Mouse (Mus musculus): Measurements from ENCODE around the gene Wdr70. TPM values are rescaled to one million over a fixed set of nuclear protein-coding genes. Genes with fewer than 3 reads are reported as not detected.

Gene Wdr70
- total and polyA plus RNA-seq, 3 experiments: 21.9 to 37.1 (median 23.6) TPM

- H3K9me3 ChIP-seq (replicated peaks; ENCODE audit: low read length): no peaks in the 10 kb centered on the region
- TF ChIP-seq NRF1 (IDR thresholded peaks at IDR 0.05; ENCODE audit: low read depth, low read length): no peak
- H3K27me3 ChIP-seq (replicated peaks): no peaks in the 10 kb centered on the region
- H3K4me3 ChIP-seq (replicated peaks in 1 of 3; ENCODE audit: low read depth in 2 of 3, low read length in 2 of 3, poor library complexity in 1 of 3): no peak overlapping the region
- H3K9ac ChIP-seq (ENCODE audit: insufficient read depth, low read depth): no peak overlapping the region
- in situ Hi-C loops (cut with MboI; ENCODE audit: low pct_ligation_motif_present, low pct_unique_long_range_greater_than_20kb, low sequenced_read_pairs): no loop called here
- peaks cover 5 to 17% of the 10 kb centered on the region in 2 experiments for H3K36me3 ChIP-seq (replicated peaks in 1 of 2; ENCODE audit: control insufficient read depth in 1 of 2, insufficient read depth in 1 of 2, low read length in 1 of 2)
- H3K79me2 ChIP-seq (replicated peaks; ENCODE audit: control insufficient read depth, extremely low read depth, insufficient read depth, poor library complexity, severe bottlenecking): no peaks in the 10 kb centered on the region
- H3K27ac ChIP-seq (ENCODE audit: insufficient read depth, low read depth): no peak overlapping the region
- no peak for DNase-seq (ENCODE audit: extremely low read depth)
- H3K4me1 ChIP-seq (ENCODE audit: control insufficient read depth in 1 of 2, insufficient read depth in 2 of 2): no peaks in the 10 kb centered on the region
- no peak overlapping the region for H3K4me2 ChIP-seq (ENCODE audit: insufficient read depth, low read depth, poor library complexity, severe bottlenecking)
- dilution Hi-C loops (cut with MboI; ENCODE audit: extremely low pct_ligation_motif_present, extremely low pct_unique_long_range_greater_than_20kb, low sequenced_read_pairs): no loop called here
Observed at GRCm38 (mm10) chr15:7972528-7972927, 126.5 kb downstream of the Wdr70 start.

DNA sequence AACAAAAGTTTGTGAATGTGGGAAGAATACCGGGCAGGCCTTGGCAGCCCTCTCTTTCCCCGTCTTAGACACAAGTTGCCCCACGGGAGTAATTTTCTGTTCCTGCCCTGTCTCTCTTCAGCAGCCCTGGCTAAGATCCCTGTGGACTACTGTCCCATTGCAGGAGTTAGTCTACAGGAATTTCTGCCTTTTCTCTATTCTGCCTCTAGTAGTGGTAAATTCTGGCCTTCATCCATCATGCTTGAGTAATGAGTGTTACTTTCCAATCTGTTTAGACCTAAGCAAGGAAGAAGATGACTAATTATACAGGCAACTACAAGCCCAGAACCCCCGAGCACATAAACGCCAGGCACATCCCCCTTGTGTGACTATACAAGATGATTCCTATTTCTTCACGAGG is 136.2 kb downstream of the Wdr70 start:
- dilution Hi-C loops (cut with MboI; ENCODE audit: extremely low pct_ligation_motif_present, extremely low pct_unique_long_range_greater_than_20kb, low sequenced_read_pairs) (no loop called here), in situ Hi-C loops (cut with MboI; ENCODE audit: low pct_ligation_motif_present, low pct_unique_long_range_greater_than_20kb, low sequenced_read_pairs) (no loop called here)
- H3K4me3 ChIP-seq (replicated peaks in 1 of 3; ENCODE audit: low read depth in 2 of 3, low read length in 2 of 3, poor library complexity in 1 of 3): no peak overlapping the region
- TF ChIP-seq MEF2A (IDR thresholded peaks at IDR 0.05; ENCODE audit: borderline replicate concordance, low read depth, low read length): no peak
- no peak for TF ChIP-seq ZC3H11A (IDR thresholded peaks at IDR 0.05; ENCODE audit: low read depth, low read length)
- TF ChIP-seq POLR2AphosphoS2 (IDR thresholded peaks at IDR 0.05; ENCODE audit: low read depth, low read length): no peak
- no peak for TF ChIP-seq RAD21 (IDR thresholded peaks at IDR 0.05; ENCODE audit: low read depth, low read length)
- TF ChIP-seq CHD1 (IDR thresholded peaks at IDR 0.05; ENCODE audit: low read depth, low read length): no peak
- TF ChIP-seq USF2 (conservative IDR thresholded peaks at IDR 0.05; ENCODE audit: low read depth, low read length): no peak
- no peak for TF ChIP-seq RCOR1 (conservative IDR thresholded peaks at IDR 0.05; ENCODE audit: low read depth, low read length)
- no peak for TF ChIP-seq IRF4 (IDR thresholded peaks at IDR 0.05; ENCODE audit: low read depth, low read length)
- TF ChIP-seq ZNF384 (IDR thresholded peaks at IDR 0.05; ENCODE audit: low read depth, low read length): no peak
- TF ChIP-seq JUND (conservative IDR thresholded peaks at IDR 0.05; ENCODE audit: low read depth, low read length): no peak
- no peak for TF ChIP-seq TCF12 (IDR thresholded peaks at IDR 0.05; ENCODE audit: low read depth, low read length)
- TF ChIP-seq MAFK (IDR thresholded peaks at IDR 0.05; ENCODE audit: insufficient replicate concordance, low read length): no peak
- no peak for TF ChIP-seq ZKSCAN1 (IDR thresholded peaks at IDR 0.05; ENCODE audit: borderline replicate concordance, low read depth, low read length)
- TF ChIP-seq EP300 (IDR thresholded peaks at IDR 0.05; ENCODE audit: low read length): no peak
- TF ChIP-seq MYC (IDR thresholded peaks at IDR 0.05; ENCODE audit: low read depth, low read length): no peak
- H3K36me3 ChIP-seq (replicated peaks in 1 of 2; ENCODE audit: control insufficient read depth in 1 of 2, insufficient read depth in 1 of 2, low read length in 1 of 2): peaks cover 0 to 5% of the 10 kb centered on the region in 2 experiments
- H3K9me3 ChIP-seq (replicated peaks; ENCODE audit: low read length): no peaks in the 10 kb centered on the region
- DNase-seq (ENCODE audit: extremely low read depth): no peak
- H3K4me1 ChIP-seq (ENCODE audit: control insufficient read depth in 1 of 2, insufficient read depth in 2 of 2): no peaks in the 10 kb centered on the region
- no peaks in the 10 kb centered on the region for H3K27me3 ChIP-seq (replicated peaks)
- H3K79me2 ChIP-seq (replicated peaks; ENCODE audit: control insufficient read depth, extremely low read depth, insufficient read depth, poor library complexity, severe bottlenecking): no peaks in the 10 kb centered on the region
- H3K4me2 ChIP-seq (ENCODE audit: insufficient read depth, low read depth, poor library complexity, severe bottlenecking): no peak overlapping the region
- H3K9ac ChIP-seq (ENCODE audit: insufficient read depth, low read depth): no peak overlapping the region
- no peak overlapping the region for H3K27ac ChIP-seq (ENCODE audit: insufficient read depth, low read depth)
